17 mouse cellular contexts compared by ENCODE assay signal in the genomic region with DNA sequence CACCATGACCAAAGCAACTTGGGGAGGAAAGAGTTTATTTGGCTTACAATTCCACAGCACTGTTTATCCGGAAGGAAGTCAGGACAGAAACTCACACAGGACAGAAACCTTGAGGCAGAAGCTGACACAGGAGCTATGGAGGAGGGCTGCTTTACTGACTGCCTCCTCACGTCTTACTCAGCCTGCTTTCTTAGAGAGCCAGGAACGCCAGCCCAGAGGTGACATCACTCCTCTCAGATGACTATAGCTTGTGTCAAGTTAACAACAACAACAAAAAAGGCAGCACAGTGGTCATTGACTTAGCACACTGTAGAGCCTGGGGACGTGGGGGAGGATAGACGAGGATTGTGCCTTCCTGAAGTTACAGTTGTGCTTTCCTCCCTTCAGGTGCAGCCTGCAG. TPM values are rescaled to one million over a fixed set of nuclear protein-coding genes. Genes with fewer than 3 reads are reported as not detected.
DNase-seq lines count a peak whose midpoint lies in the region; ATAC-seq and TF ChIP-seq lines count a peak whose summit lies in the region.
"Had no signal": no experiment of that assay in that cellular context is flagged by ENCODE, and none has a peak within 500 bp of the region (broad histone marks: within the 10 kb centered on the region; RNA-seq: fewer than 3 reads in every experiment).

No protein-coding gene starts in this region.

- TF ChIP-seq POLR2A in thymus, adult 2 months (IDR thresholded peaks at IDR 0.05; ENCODE audit: control insufficient read depth, extremely low read depth, insufficient read depth, low read length, poor library complexity): no peak

- no peaks in the 10 kb centered on the region for H3K36me3 ChIP-seq in lung, embryonic 15.5 days
- H3K36me3 ChIP-seq in thymus, adult 2 months (ENCODE audit: control insufficient read depth, insufficient read depth, low read length): no peaks in the 10 kb centered on the region
- H3K36me3 ChIP-seq: heart, embryonic 15.5 days; hindbrain, embryonic 13.5 days; liver, embryonic 12.5 days had no signal

- H3K27ac ChIP-seq in lung, embryonic 15.5 days: peak overlapping the region; percentile 19; the same call in 1 of the 2 replicates
- H3K27ac ChIP-seq in thymus, adult 2 months (ENCODE audit: control insufficient read depth, insufficient read depth, low read length): no peak overlapping the region
- H3K27ac ChIP-seq: heart, embryonic 15.5 days; hindbrain, embryonic 13.5 days; layer of hippocampus, adult 2 months; liver, embryonic 12.5 days had no signal

- H3K4me3 ChIP-seq in lung, embryonic 15.5 days: no peak overlapping the region
- H3K4me3 ChIP-seq in thymus, adult 2 months (ENCODE audit: control insufficient read depth, insufficient read depth, low read length): no peak overlapping the region
- H3K4me3 ChIP-seq: heart, embryonic 15.5 days; hindbrain, embryonic 13.5 days; layer of hippocampus, adult 2 months; liver, embryonic 12.5 days had no signal

- no peaks in the 10 kb centered on the region for H3K9me3 ChIP-seq in lung, embryonic 15.5 days
- H3K9me3 ChIP-seq: heart, embryonic 15.5 days; hindbrain, embryonic 13.5 days; liver, embryonic 12.5 days had no signal

- no peak overlapping the region for H3K4me2 ChIP-seq in lung, embryonic 15.5 days
- H3K4me2 ChIP-seq: heart, embryonic 15.5 days; hindbrain, embryonic 13.5 days; liver, embryonic 12.5 days had no signal

- DNase-seq in gastrocnemius, adult 18-20 months (ENCODE audit: low spot score): peak; percentile 13
- DNase-seq in gastrocnemius, postnatal 36 days: no peak
- DNase-seq in lung, adult 18-20 months: no peak
- peak; percentile 20 for DNase-seq in adrenal gland, adult 8-10 months
- peak; percentile 19 to 26 for DNase-seq in lung, postnatal 4 days
- DNase-seq in thymus, adult 2 months: no peak
- no peak for DNase-seq in urinary bladder, postnatal 25 days (ENCODE audit: low spot score)
- DNase-seq: cerebellum, adult 11-12 months; cerebellum, postnatal 36 days; midbrain, embryonic 14.5 days; thymus, postnatal 4 days had no signal

- H3K4me1 ChIP-seq in lung, embryonic 15.5 days: no peaks in the 10 kb centered on the region
- no peaks in the 10 kb centered on the region for H3K4me1 ChIP-seq in thymus, adult 2 months (replicated peaks; ENCODE audit: control insufficient read depth, insufficient read depth, low read length)
- H3K4me1 ChIP-seq: heart, embryonic 15.5 days; hindbrain, embryonic 13.5 days; liver, embryonic 12.5 days had no signal

- H3K9ac ChIP-seq in lung, embryonic 15.5 days: no peak overlapping the region
- H3K9ac ChIP-seq: heart, embryonic 15.5 days; hindbrain, embryonic 13.5 days; liver, embryonic 12.5 days had no signal

- TF ChIP-seq CTCF in thymus, adult 2 months (IDR thresholded peaks at IDR 0.05; ENCODE audit: borderline replicate concordance, control insufficient read depth, extremely low read depth, insufficient read depth, low read length, poor library complexity): no peak

- no peak for ATAC-seq in lung, embryonic 15.5 days (ENCODE audit: borderline replicate concordance, extremely low read depth, low FRiP score, low TSS enrichment)
- ATAC-seq: intestine, postnatal 0 days; liver, embryonic 12.5 days had no signal

- H3K27me3 ChIP-seq in lung, embryonic 15.5 days: no peaks in the 10 kb centered on the region
- no peaks in the 10 kb centered on the region for H3K27me3 ChIP-seq in thymus, adult 2 months (ENCODE audit: control insufficient read depth, insufficient read depth, low read length)
- H3K27me3 ChIP-seq: heart, embryonic 15.5 days; hindbrain, embryonic 13.5 days; liver, embryonic 12.5 days had no signal

- intact Hi-C loops in gastrocnemius, postnatal 36 days (cut with DNase I): no loop called here

- 39% methylated on average over 5 of the region's 5 CpGs for WGBS in lung, embryonic 15.5 days
- 72% methylated on average over 5 of the region's 5 CpGs for WGBS in thymus, adult 2 months

RNA-seq across cellular contexts. Expression of a gene that starts 14.5 kb away (rescaled TPM):
- total RNA-seq in gastrocnemius, adult 18-20 months (2021): 10 to 100 TPM; 11.2 to 12.1 TPM
- 10 to 100 TPM in 1 of 2 experiments, 1 to 10 TPM in 1; 10.0 to 12.0 TPM for total RNA-seq in gastrocnemius, postnatal 36 days (2021)
- 3.7 and 4.3 TPM in 2 replicates for polyA plus RNA-seq in lung, embryonic 15.5 days (2015; fragmentation: Nextera tagmentation; extraction: Ambion mirVana)
- 10 to 100 TPM; 21.6 to 30.7 (median 23.7) TPM for total RNA-seq in adrenal gland, adult 8-10 months (2022)
- polyA plus RNA-seq in thymus, adult 2 months (2012; rRNA removed): 16.1 and 17.4 TPM in 2 replicates

RNA-seq across cellular contexts. Expression of a gene that starts 55.5 kb away (rescaled TPM):
- 1 to 10 TPM; 1.2 to 1.9 TPM for total RNA-seq in gastrocnemius, adult 18-20 months (2021)
- under 1 TPM; 0.48 to 0.67 TPM for total RNA-seq in gastrocnemius, postnatal 36 days (2021)
- 0.21 and 0.60 TPM in 2 replicates for polyA plus RNA-seq in lung, embryonic 15.5 days (2015; fragmentation: Nextera tagmentation; extraction: Ambion mirVana)
- 1 to 10 TPM in 3 of 4 experiments, under 1 TPM in 1; 0.99 to 2.1 (median 1.1) TPM for total RNA-seq in adrenal gland, adult 8-10 months (2022)
- polyA plus RNA-seq in thymus, adult 2 months (2012; rRNA removed): 0.08 and 0.15 TPM in 2 replicates

RNA-seq across cellular contexts. Expression of a gene that starts 55.5 kb away (rescaled TPM):
- 10 to 100 TPM; 75.7 to 78.6 TPM for total RNA-seq in gastrocnemius, adult 18-20 months (2021)
- total RNA-seq in gastrocnemius, postnatal 36 days (2021): 10 to 100 TPM; 66.5 to 75.1 TPM
- polyA plus RNA-seq in lung, embryonic 15.5 days (2015; fragmentation: Nextera tagmentation; extraction: Ambion mirVana): 61.1 and 62.2 TPM in 2 replicates
- total RNA-seq in adrenal gland, adult 8-10 months (2022): 100 to 1,000 TPM; 229 to 290 (median 261) TPM
- polyA plus RNA-seq in thymus, adult 2 months (2012; rRNA removed): 78.5 and 86.2 TPM in 2 replicates

Comparison
In these comparisons a context has a peak if more than half of its experiments do, and no peak if none do; other contexts are left out.
1. DNase-seq: peak in gastrocnemius, adult 18-20 months (single experiment), adrenal gland, adult 8-10 months (single experiment) and lung, postnatal 4 days (2 of 2); none in gastrocnemius, postnatal 36 days (0 of 2), lung, adult 18-20 months (0 of 2), thymus, adult 2 months (single experiment) and urinary bladder, postnatal 25 days (single experiment).